Mouse (Mus musculus): ENCODE measurements around the gene Stambpl1.

- TF ChIP-seq POLR2A (IDR thresholded peaks at IDR 0.05; ENCODE audit: borderline replicate concordance, low read depth, low read length): no peak
- TF ChIP-seq CTCF (IDR thresholded peaks at IDR 0.05; ENCODE audit: low read depth, low read length): no peak
Observed at GRCm38 (mm10) chr19:34220732-34221380, 28.8 kb downstream of the Stambpl1 start.

Measured in bone marrow macrophage, adult 2 months (primary cell).